In the genomic region with DNA sequence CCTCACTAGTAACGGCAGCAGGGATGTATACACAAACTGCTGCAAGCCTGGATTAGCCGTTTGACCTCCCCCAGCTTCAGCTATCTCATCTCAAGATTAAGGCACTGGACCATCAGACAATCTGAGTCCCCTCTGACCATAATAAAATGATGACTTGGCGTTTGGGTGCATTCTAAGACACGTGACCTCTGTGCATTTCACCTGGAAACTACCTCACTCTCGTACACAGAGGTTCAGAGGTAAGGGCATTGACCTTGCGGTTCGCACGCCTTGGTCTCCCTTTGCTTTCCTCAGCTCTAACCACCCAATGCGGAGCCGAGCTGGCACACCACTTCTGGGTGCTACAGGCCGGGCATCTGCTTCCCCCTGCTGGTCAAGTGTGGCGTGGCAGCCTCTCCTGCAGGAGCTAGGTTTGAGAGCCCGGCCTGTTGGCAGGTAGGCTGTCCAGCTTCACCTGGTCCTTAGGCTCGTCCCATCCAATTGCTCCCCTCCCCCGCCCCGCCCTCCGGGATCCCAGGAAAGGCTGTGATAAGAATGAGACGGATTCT, we compare ENCODE assay signal across 8 mouse cellular contexts. TPM values are rescaled to one million over a fixed set of nuclear protein-coding genes. Genes with fewer than 3 reads are reported as not detected.
DNase-seq lines count a peak whose midpoint lies in the region; ATAC-seq lines count a peak whose summit lies in the region.

No protein-coding gene starts in this region.

- peak overlapping the region; percentile 35 for H3K4me2 ChIP-seq in intestine, embryonic 14.5 days (ENCODE audit: low read length)

- peak; percentile 55 for ATAC-seq in intestine, embryonic 14.5 days (replicated peaks; ENCODE audit: low FRiP score, low TSS enrichment, low read depth)
- ATAC-seq in megakaryocyte progenitor cell, adult 5-6 weeks (replicated peaks; ENCODE audit: poor library complexity) = peak; percentile 81

- peaks cover 18% of the 10 kb centered on the region for H3K4me1 ChIP-seq in intestine, embryonic 14.5 days (replicated peaks; ENCODE audit: control insufficient read depth, insufficient read depth, low read length)

- peak; percentile 85 for DNase-seq in adipocyte (ENCODE audit: low spot score)
- peak; percentile 93 for DNase-seq in embryo, embryonic 10 days (ENCODE audit: low spot score)
- peak; percentile 81 for DNase-seq in gastrocnemius, postnatal 25 days
- peak; percentile 99 for DNase-seq in intestine, embryonic 14.5 days (ENCODE audit: low spot score)
- peak; percentile 81 to 90 for DNase-seq in left cerebral cortex, postnatal 10 days (ENCODE audit: extremely low spot score in 1 of 2, low spot score in 2 of 2)
- DNase-seq in right cerebral cortex, adult 2 months (ENCODE audit: low spot score in 2 of 2) = peak; percentile 93 to 96
- DNase-seq in urinary bladder, postnatal 10 days (ENCODE audit: low spot score) = peak; percentile 76

- H3K27ac ChIP-seq in intestine, embryonic 14.5 days (ENCODE audit: low read depth) = no peak overlapping the region

- H3K27me3 ChIP-seq in intestine, embryonic 14.5 days (replicated peaks; ENCODE audit: control insufficient read depth, insufficient read depth, low read length) = peaks cover 75% of the 10 kb centered on the region

- no peaks in the 10 kb centered on the region for H3K36me3 ChIP-seq in intestine, embryonic 14.5 days (ENCODE audit: control insufficient read depth, insufficient read depth, low read length)

- no peak overlapping the region for H3K9ac ChIP-seq in intestine, embryonic 14.5 days (ENCODE audit: low read length)

- no peak overlapping the region; the same call in 1 of the 2 replicates for H3K4me3 ChIP-seq in intestine, embryonic 14.5 days (ENCODE audit: low read depth, low read length)

- intact Hi-C loops in left cerebral cortex, postnatal 10 days (cut with DNase I) = loop anchor here (2.0 kb wide), 1 partner anchor 190 kb away; no protein-coding TSS in a partner anchor

- no peaks in the 10 kb centered on the region for H3K9me3 ChIP-seq in intestine, embryonic 14.5 days (ENCODE audit: control insufficient read depth, low read length)

- WGBS in intestine, embryonic 14.5 days = under 1% methylated on average over 18 of the region's 18 CpGs

RNA-seq across cellular contexts. Expression of a gene that starts 10.1 kb away (rescaled TPM):
- total RNA-seq in gastrocnemius, postnatal 25 days (2021) = 10 to 100 TPM in 1 of 2 experiments, 1 to 10 TPM in 1; 9.4 to 11.7 TPM
- 21.8 and 23.5 TPM in 2 replicates for polyA plus RNA-seq in intestine, embryonic 14.5 days (2014; fragmentation: Nextera tagmentation; extraction: Ambion mirVana)
- total RNA-seq in left cerebral cortex, postnatal 10 days (2021) = 10 to 100 TPM; 17.5 to 18.2 TPM
- total RNA-seq in megakaryocyte progenitor cell, adult 5-6 weeks (2015) = 2.1 and 4.5 TPM in 2 replicates
- total RNA-seq in megakaryocyte progenitor cell, adult 5-6 weeks (2017) = 3.8 and 4.2 TPM in 2 replicates
